Mouse (Mus musculus) adrenal gland, postnatal 25 days (tissue): ENCODE measurements around the gene Stap2. TPM values are rescaled to one million over a fixed set of nuclear protein-coding genes. Genes with fewer than 3 reads are reported as not detected.
A peak's percentile ranks its signal among the peaks of the same experiment; 100 is the strongest.

Experiments
- DNase-seq: peaks from one replicate; pipeline ENCODE4 v3.0.0; 2021; ENCODE audit warnings: mixed read lengths
- total RNA-seq: library from RNA; stranded (reverse); gene quantifications from 2 replicates; pipeline ENCODE4 v1.2.3, GENCODE M21; 2021

Stap2 gene
- total RNA-seq, 1 experiment from 2014 or later: 8.3 TPM

- peak; percentile 86 for DNase-seq
These were observed 46.3 kb downstream of the Stap2 start, which contains the start of gene Yju2 for GRCm38 (mm10) chr17:55958918-55959728. TSS of gene Yju2 (plus strand) at chr17:55959099.

GRCm38 (mm10) chr17:55958584-55958886 is 46.8 kb downstream of the Stap2 start:
- no peak for DNase-seq

- DNase-seq: no peak
These were observed 47.4 kb downstream of the Stap2 start for GRCm38 (mm10) chr17:55957726-55958583.

- peak; percentile 81 for DNase-seq
These were observed 48.2 kb downstream of the Stap2 start for GRCm38 (mm10) chr17:55957168-55957567.

GRCm38 (mm10) chr17:55956591-55956990 is 48.8 kb downstream of the Stap2 start:
- DNase-seq: no peak

- peak; percentile 66 for DNase-seq
These were observed 49.3 kb downstream of the Stap2 start for GRCm38 (mm10) chr17:55956129-55956528.

- DNase-seq: no peak
These were observed 51.2 kb downstream of the Stap2 start for GRCm38 (mm10) chr17:55954229-55954628.

- DNase-seq: no peak
These were observed 51.6 kb downstream of the Stap2 start for GRCm38 (mm10) chr17:55953751-55954150.

GRCm38 (mm10) chr17:55952447-55953027 is 52.8 kb downstream of the Stap2 start, which contains the start of gene Ebi3:
TSS of gene Ebi3 (plus strand) at chr17:55952640.
- DNase-seq: no peak

- no peak for DNase-seq
These were observed 53.3 kb downstream of the Stap2 start for GRCm38 (mm10) chr17:55952041-55952440.

- no peak for DNase-seq
These were observed 54.8 kb downstream of the Stap2 start for GRCm38 (mm10) chr17:55950601-55951000.

GRCm38 (mm10) chr17:55949400-55949799 is 56.0 kb downstream of the Stap2 start, which contains the start of gene Zfp119b:
TSS of gene Zfp119b (minus strand) at chr17:55949500.
- no peak for DNase-seq

- DNase-seq: no peak
These were observed 56.7 kb downstream of the Stap2 start for GRCm38 (mm10) chr17:55948647-55949046.

Other genes starting within 250 kb of the Stap2 start
- gene Zfp119a, start 126.7 kb downstream of the Stap2 start, total RNA-seq: 8.8 TPM in 2 replicates
- gene Zfp959, start 113.5 kb downstream of the Stap2 start, total RNA-seq: 5.7 and 5.9 TPM in 2 replicates
- gene Zfp119b, start 56.1 kb downstream of the Stap2 start, total RNA-seq: 3.3 and 4.6 TPM in 2 replicates
- gene Ebi3, start 52.9 kb downstream of the Stap2 start, total RNA-seq: 0.27 and 0.81 TPM in 2 replicates
- 21.2 and 27.5 TPM in 2 replicates for gene Yju2, start 46.5 kb downstream of the Stap2 start, total RNA-seq
- gene Shd, start 35.1 kb downstream of the Stap2 start, total RNA-seq: 1.4 and 2.2 TPM in 2 replicates
- gene Fsd1, start 19.1 kb downstream of the Stap2 start, total RNA-seq: 1.5 and 2.2 TPM in 2 replicates
- gene Mpnd, start 127 bp upstream of the Stap2 start, total RNA-seq: 119 and 129 TPM in 2 replicates
- 51.5 and 57.1 TPM in 2 replicates for gene Sh3gl1, start 31.1 kb upstream of the Stap2 start, total RNA-seq
- 8.2 and 9.8 TPM in 2 replicates for gene Chaf1a, start 34.9 kb upstream of the Stap2 start, total RNA-seq
- 81.2 and 96.8 TPM in 2 replicates for gene Ubxn6, start 69.4 kb upstream of the Stap2 start, total RNA-seq
- 72.5 and 83.1 TPM in 2 replicates for gene Hdgfl2, start 74.0 kb upstream of the Stap2 start, total RNA-seq
- 71.4 and 76.3 TPM in 2 replicates for gene Plin4, start 104.2 kb upstream of the Stap2 start, total RNA-seq
- 55.3 and 57.4 TPM in 2 replicates for gene Plin5, start 112.0 kb upstream of the Stap2 start, total RNA-seq
- gene Lrg1, start 116.4 kb upstream of the Stap2 start, total RNA-seq: 15.1 TPM in 2 replicates
- 6.9 and 10.4 TPM in 2 replicates for gene Sema6b, start 134.8 kb upstream of the Stap2 start, total RNA-seq
- 6.2 and 7.7 TPM in 2 replicates for gene Tnfaip8l1, start 156.9 kb upstream of the Stap2 start, total RNA-seq
- 60.4 TPM in 2 replicates for gene Mydgf, start 178.3 kb upstream of the Stap2 start, total RNA-seq
- 40.4 and 41.3 TPM in 2 replicates for gene Dpp9, start 213.3 kb upstream of the Stap2 start, total RNA-seq